Mouse (Mus musculus): ENCODE results near the gene Mthfd2l. TPM values are rescaled to one million over a fixed set of nuclear protein-coding genes. Genes with fewer than 3 reads are reported as not detected.

The Mthfd2l gene
- polyA plus RNA-seq, 1 experiment from 2014 or later: 58.7 TPM

GRCm38 (mm10) chr5:90964316-90964715 lies 33.4 kb downstream of the Mthfd2l start:
- Histone ChIP-seq H3K27me3 (replicated peaks; ENCODE audit: low read depth, poor library complexity, severe bottlenecking) (no peaks in the 10 kb centered on the region), H3K9me3 (no peaks in the 10 kb centered on the region), H3K4me3 (no peak overlapping the region), H3K36me3 (replicated peaks) (peaks cover 23% of the 10 kb centered on the region), H3K4me1 (no peaks in the 10 kb centered on the region), H3K27ac (replicated peaks) (no peak overlapping the region)
- DNase-seq (ENCODE audit: low spot score): peak; percentile 32
- WGBS: 66% methylated on average over 4 of the region's 4 CpGs

GRCm38 (mm10) chr5:90964764-90965163 lies 33.8 kb downstream of the Mthfd2l start:
- WGBS: 91% methylated on average over 4 of the region's 4 CpGs
- Histone ChIP-seq H3K27ac (replicated peaks) (no peak overlapping the region), H3K27me3 (replicated peaks; ENCODE audit: low read depth, poor library complexity, severe bottlenecking) (no peaks in the 10 kb centered on the region), H3K9me3 (no peaks in the 10 kb centered on the region), H3K36me3 (replicated peaks) (peaks cover 19% of the 10 kb centered on the region), H3K4me1 (no peaks in the 10 kb centered on the region), H3K4me3 (no peak overlapping the region)
- no peak for DNase-seq (ENCODE audit: low spot score)

- peaks cover 16% of the 10 kb centered on the region for H3K36me3 ChIP-seq (replicated peaks)
- no peak for DNase-seq (ENCODE audit: low spot score)
- no peak overlapping the region for H3K4me3 ChIP-seq
- H3K27ac ChIP-seq (replicated peaks): no peak overlapping the region
- WGBS: 75% methylated on average over 4 of the region's 4 CpGs
- H3K9me3 ChIP-seq: no peaks in the 10 kb centered on the region
- H3K27me3 ChIP-seq (replicated peaks; ENCODE audit: low read depth, poor library complexity, severe bottlenecking): no peaks in the 10 kb centered on the region
- H3K4me1 ChIP-seq: no peaks in the 10 kb centered on the region
These were observed 34.5 kb downstream of the Mthfd2l start for GRCm38 (mm10) chr5:90965386-90965785.

- H3K9me3 ChIP-seq: no peaks in the 10 kb centered on the region
- DNase-seq (ENCODE audit: low spot score): peak; percentile 30
These were observed 46.3 kb downstream of the Mthfd2l start for GRCm38 (mm10) chr5:90977244-90977643.

GRCm38 (mm10) chr5:90980297-90980696 lies 49.4 kb downstream of the Mthfd2l start:
- H3K27ac ChIP-seq (replicated peaks): no peak overlapping the region
- no peaks in the 10 kb centered on the region for H3K27me3 ChIP-seq (replicated peaks; ENCODE audit: low read depth, poor library complexity, severe bottlenecking)
- H3K4me3 ChIP-seq: no peak overlapping the region
- H3K9me3 ChIP-seq: no peaks in the 10 kb centered on the region
- H3K4me1 ChIP-seq: no peaks in the 10 kb centered on the region
- 89% methylated on average over 7 of the region's 7 CpGs for WGBS
- peaks cover 17% of the 10 kb centered on the region for H3K36me3 ChIP-seq (replicated peaks)
- DNase-seq (ENCODE audit: low spot score): no peak

More at GRCm38 (mm10) chr5:90977244-90977643, 46.3 kb downstream of the Mthfd2l start:
- H3K27me3 ChIP-seq (replicated peaks; ENCODE audit: low read depth, poor library complexity, severe bottlenecking): no peaks in the 10 kb centered on the region
- H3K36me3 ChIP-seq (replicated peaks): peaks cover 24% of the 10 kb centered on the region
- 84% methylated on average over 4 of the region's 4 CpGs for WGBS
- no peak overlapping the region for H3K4me3 ChIP-seq
- H3K27ac ChIP-seq (replicated peaks): no peak overlapping the region
- no peaks in the 10 kb centered on the region for H3K4me1 ChIP-seq

- WGBS: 70% methylated on average over 5 of the region's 5 CpGs
- no peak for DNase-seq (ENCODE audit: low spot score)
- no peaks in the 10 kb centered on the region for H3K27me3 ChIP-seq (replicated peaks; ENCODE audit: low read depth, poor library complexity, severe bottlenecking)
These were observed 56.7 kb downstream of the Mthfd2l start for GRCm38 (mm10) chr5:90987605-90988004.

GRCm38 (mm10) chr5:90988149-90988548 lies 57.2 kb downstream of the Mthfd2l start:
- H3K27me3 ChIP-seq (replicated peaks; ENCODE audit: low read depth, poor library complexity, severe bottlenecking): no peaks in the 10 kb centered on the region
- no peak for DNase-seq (ENCODE audit: low spot score)
- WGBS: 76% methylated on average over 3 of the region's 3 CpGs
- H3K9me3 ChIP-seq: no peaks in the 10 kb centered on the region
- H3K36me3 ChIP-seq (replicated peaks): peaks cover 13% of the 10 kb centered on the region
- no peak overlapping the region for H3K27ac ChIP-seq (replicated peaks)
- H3K4me3 ChIP-seq: no peak overlapping the region
- no peaks in the 10 kb centered on the region for H3K4me1 ChIP-seq

More at GRCm38 (mm10) chr5:90987605-90988004, 56.7 kb downstream of the Mthfd2l start:
- Histone ChIP-seq H3K4me1 (no peaks in the 10 kb centered on the region), H3K36me3 (replicated peaks) (peaks cover 13% of the 10 kb centered on the region), H3K4me3 (no peak overlapping the region), H3K9me3 (no peaks in the 10 kb centered on the region), H3K27ac (replicated peaks) (no peak overlapping the region)

GRCm38 (mm10) chr5:90988592-90988991 lies 57.7 kb downstream of the Mthfd2l start:
- H3K9me3 ChIP-seq: no peaks in the 10 kb centered on the region
- H3K4me3 ChIP-seq: no peak overlapping the region
- H3K27ac ChIP-seq (replicated peaks): no peak overlapping the region
- no peaks in the 10 kb centered on the region for H3K4me1 ChIP-seq
- DNase-seq (ENCODE audit: low spot score): no peak
- H3K27me3 ChIP-seq (replicated peaks; ENCODE audit: low read depth, poor library complexity, severe bottlenecking): no peaks in the 10 kb centered on the region
- WGBS: 95% methylated on average over 4 of the region's 4 CpGs
- peaks cover 13% of the 10 kb centered on the region for H3K36me3 ChIP-seq (replicated peaks)

GRCm38 (mm10) chr5:90999942-91000341 lies 69.0 kb downstream of the Mthfd2l start:
- DNase-seq (ENCODE audit: low spot score): no peak
- 92% methylated on average over 8 of the region's 8 CpGs for WGBS
- no peaks in the 10 kb centered on the region for H3K9me3 ChIP-seq
- no peaks in the 10 kb centered on the region for H3K4me1 ChIP-seq
- no peak overlapping the region for H3K4me3 ChIP-seq
- H3K27me3 ChIP-seq (replicated peaks; ENCODE audit: low read depth, poor library complexity, severe bottlenecking): no peaks in the 10 kb centered on the region
- H3K36me3 ChIP-seq (replicated peaks): no peaks in the 10 kb centered on the region; the same call in 1 of the 2 replicates
- no peak overlapping the region for H3K27ac ChIP-seq (replicated peaks)

- Histone ChIP-seq H3K4me3 (no peak overlapping the region), H3K27me3 (replicated peaks; ENCODE audit: low read depth, poor library complexity, severe bottlenecking) (no peaks in the 10 kb centered on the region), H3K9me3 (no peaks in the 10 kb centered on the region), H3K4me1 (no peaks in the 10 kb centered on the region), H3K36me3 (replicated peaks) (no peaks in the 10 kb centered on the region), H3K27ac (replicated peaks) (no peak overlapping the region)
- WGBS: 91% methylated on average over 10 of the region's 10 CpGs
- DNase-seq (ENCODE audit: low spot score): no peak
These were observed 84.3 kb downstream of the Mthfd2l start for GRCm38 (mm10) chr5:91015216-91015615.

- Histone ChIP-seq H3K9me3 (no peaks in the 10 kb centered on the region), H3K36me3 (replicated peaks) (no peaks in the 10 kb centered on the region), H3K27me3 (replicated peaks; ENCODE audit: low read depth, poor library complexity, severe bottlenecking) (no peaks in the 10 kb centered on the region), H3K27ac (replicated peaks) (no peak overlapping the region), H3K4me1 (no peaks in the 10 kb centered on the region), H3K4me3 (no peak overlapping the region)
- DNase-seq (ENCODE audit: low spot score): no peak
- WGBS: 91% methylated on average over 8 of the region's 8 CpGs
These were observed 92.2 kb downstream of the Mthfd2l start for GRCm38 (mm10) chr5:91023114-91023513.

- H3K27ac ChIP-seq (replicated peaks): no peak within 1 kb of the TSS
- no peak for DNase-seq (ENCODE audit: low spot score)
- no peaks in the 10 kb centered on the region for H3K4me1 ChIP-seq
- H3K9me3 ChIP-seq: no peaks in the 10 kb centered on the region
- no peaks in the 10 kb centered on the region for H3K36me3 ChIP-seq (replicated peaks)
- H3K27me3 ChIP-seq (replicated peaks; ENCODE audit: low read depth, poor library complexity, severe bottlenecking): no peaks in the 10 kb centered on the region
- no peak within 1 kb of the TSS for H3K4me3 ChIP-seq
- 88% methylated on average over 6 of the region's 6 CpGs for WGBS
These were observed 96.2 kb downstream of the Mthfd2l start, which contains the start of gene Epgn for GRCm38 (mm10) chr5:91027164-91027563. Gene Epgn (plus strand): TSS chr5:91027464.

GRCm38 (mm10) chr5:91027840-91028239 lies 96.9 kb downstream of the Mthfd2l start:
- WGBS: 71% methylated on average over 1 of the region's 1 CpGs
- H3K27me3 ChIP-seq (replicated peaks; ENCODE audit: low read depth, poor library complexity, severe bottlenecking): no peaks in the 10 kb centered on the region
- H3K4me1 ChIP-seq: no peaks in the 10 kb centered on the region

GRCm38 (mm10) chr5:91030629-91031028 lies 99.7 kb downstream of the Mthfd2l start:
- no peak overlapping the region for H3K27ac ChIP-seq (replicated peaks)
- H3K36me3 ChIP-seq (replicated peaks): no peaks in the 10 kb centered on the region
- WGBS: 92% methylated on average over 2 of the region's 2 CpGs
- no peaks in the 10 kb centered on the region for H3K27me3 ChIP-seq (replicated peaks; ENCODE audit: low read depth, poor library complexity, severe bottlenecking)
- no peaks in the 10 kb centered on the region for H3K9me3 ChIP-seq
- H3K4me1 ChIP-seq: no peaks in the 10 kb centered on the region
- DNase-seq (ENCODE audit: low spot score): no peak
- no peak overlapping the region for H3K4me3 ChIP-seq

More at GRCm38 (mm10) chr5:91027840-91028239, 96.9 kb downstream of the Mthfd2l start:
- Histone ChIP-seq H3K27ac (replicated peaks) (no peak overlapping the region), H3K4me3 (no peak overlapping the region), H3K9me3 (no peaks in the 10 kb centered on the region), H3K36me3 (replicated peaks) (no peaks in the 10 kb centered on the region)
- DNase-seq (ENCODE audit: low spot score): no peak
